Mouse (Mus musculus): Measurements from ENCODE around the gene Nop56. TPM values are rescaled to one million over a fixed set of nuclear protein-coding genes. Genes with fewer than 3 reads are reported as not detected.

Nop56 gene
- 10 to 100 TPM; 24.8 to 32.5 TPM for total RNA-seq (2021)
- long read RNA-seq, experiment 1, transcript Nop56-202 (12 exons, 1,877 nt) = major isoform, 11 of 15 reads
- long read RNA-seq, experiment 1, partial matches to known transcripts = 2 of 15 reads
- long read RNA-seq, experiment 1, other reads (novel, unspliced or antisense) = 2 of 15 reads
- long read RNA-seq, experiment 2, transcript Nop56-202 (12 exons, 1,877 nt) = major isoform, 23 of 34 reads
- long read RNA-seq, experiment 2, partial matches to known transcripts = 5 of 34 reads
- long read RNA-seq, experiment 2, other reads (novel, unspliced or antisense) = 5 of 34 reads

DNA sequence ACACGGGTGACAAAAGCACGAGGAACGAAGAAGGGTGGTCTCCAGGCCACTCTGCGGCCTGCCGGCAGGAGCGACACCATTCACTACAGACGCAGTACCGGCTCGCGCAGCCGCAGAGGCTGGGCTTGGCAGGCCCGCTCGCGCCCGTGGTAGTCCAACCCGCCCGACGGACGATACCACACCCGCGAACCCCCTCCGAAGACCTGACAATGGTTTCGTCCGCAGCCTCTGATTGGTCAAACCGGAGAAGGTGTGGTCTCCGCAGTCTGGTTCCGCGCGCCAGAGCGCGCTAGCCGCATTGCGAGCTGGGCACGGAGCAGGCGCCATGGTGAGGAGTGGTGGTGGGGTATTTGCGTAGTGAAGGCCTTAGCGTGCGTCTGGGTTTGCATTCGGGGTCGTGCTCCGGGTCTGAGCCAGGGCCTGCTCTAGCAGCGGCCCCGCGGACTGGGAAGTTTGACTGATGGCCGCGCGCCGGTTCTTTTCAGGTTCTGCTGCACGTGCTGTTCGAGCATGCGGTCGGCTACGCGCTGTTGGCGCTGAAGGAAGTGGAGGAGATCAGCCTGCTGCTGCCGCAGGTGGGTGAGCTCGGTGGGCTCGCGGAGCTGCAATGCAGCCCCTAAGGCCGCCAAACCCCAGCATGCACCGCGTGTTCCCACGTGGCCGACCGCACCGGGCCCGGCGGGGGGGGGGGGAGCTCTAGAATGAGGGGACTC lies at the start of gene Nop56:
TSS of gene Nop56 (plus strand) at position 282 of the 713 bp plus-strand sequence.
- DNase-seq = peak; percentile 98 to 100
- intact Hi-C loops (cut with DNase I) = loop anchor here (10.0 kb wide), 1 partner anchor 470 kb away; the partner anchor contains the start of gene Stk35

DNA sequence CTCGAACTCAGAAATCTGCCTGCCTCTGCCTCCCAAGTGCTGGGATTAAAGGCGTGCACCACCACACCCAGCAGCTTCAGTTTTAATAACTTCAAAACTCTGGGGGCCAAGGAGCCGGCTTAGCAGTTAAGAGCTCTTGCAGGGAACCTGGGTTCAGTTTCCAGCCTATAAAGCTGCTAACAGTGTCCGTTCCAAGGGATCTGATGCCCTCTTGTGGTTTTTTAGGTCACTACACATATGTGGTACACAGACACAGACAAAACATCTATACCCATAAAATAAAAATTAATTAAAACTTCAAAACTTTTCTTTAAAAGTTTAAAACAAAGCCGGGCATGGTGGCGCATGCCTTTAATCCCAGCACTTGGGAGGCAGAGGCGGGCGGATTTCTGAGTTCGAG lies 27.3 kb upstream of the Nop56 start:
- intact Hi-C loops (cut with DNase I) = loop anchor here (5.0 to 10.0 kb wide), 2 partner anchors 175 to 342 kb away; no protein-coding TSS in a partner anchor
- no peak for DNase-seq

DNA sequence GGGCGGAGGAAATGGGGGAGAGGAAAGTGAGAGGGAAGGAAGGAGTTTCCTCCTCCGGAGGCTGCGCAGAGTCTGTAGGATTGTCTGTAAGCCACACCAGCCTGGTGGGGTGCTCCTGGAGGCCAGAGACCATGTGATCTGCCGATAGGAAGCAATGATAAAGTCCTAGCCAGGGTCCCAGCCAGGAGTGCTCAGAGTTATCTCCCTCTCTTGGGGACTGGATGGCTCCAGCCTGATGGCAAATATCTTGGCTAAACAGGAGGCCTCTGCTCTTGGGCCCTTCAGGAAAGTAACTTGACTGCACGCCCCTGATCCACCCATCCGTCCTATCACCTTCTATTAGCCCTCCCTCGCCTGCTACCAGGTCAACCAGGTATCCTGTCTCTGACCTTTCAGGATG lies 26.0 kb upstream of the Nop56 start:
- no peak for DNase-seq
- intact Hi-C loops (cut with DNase I) = loop anchor here (5.0 to 10.0 kb wide), 2 partner anchors 176 to 343 kb away; no protein-coding TSS in a partner anchor

DNA sequence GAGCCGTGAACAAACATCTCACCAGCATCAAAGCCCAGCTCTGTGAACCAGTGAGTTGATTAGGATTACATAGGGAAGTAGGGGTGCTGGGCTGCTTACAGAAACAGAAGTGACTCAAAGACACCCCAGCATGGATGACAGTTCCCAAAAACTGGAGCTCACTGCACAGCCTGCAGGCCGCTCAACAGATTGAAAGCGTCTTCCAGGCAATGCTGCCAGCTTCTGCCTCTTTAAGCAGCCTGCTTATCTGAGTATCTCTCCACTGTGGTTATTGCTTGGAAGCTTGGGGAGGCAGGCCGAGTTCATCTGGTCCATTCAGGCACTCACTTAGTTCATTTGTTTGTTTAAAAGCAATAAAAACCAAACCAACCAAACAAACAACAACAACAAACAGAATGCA lies 17.5 kb upstream of the Nop56 start:
- DNase-seq = no peak
- intact Hi-C loops (cut with DNase I) = no loop called here

DNA sequence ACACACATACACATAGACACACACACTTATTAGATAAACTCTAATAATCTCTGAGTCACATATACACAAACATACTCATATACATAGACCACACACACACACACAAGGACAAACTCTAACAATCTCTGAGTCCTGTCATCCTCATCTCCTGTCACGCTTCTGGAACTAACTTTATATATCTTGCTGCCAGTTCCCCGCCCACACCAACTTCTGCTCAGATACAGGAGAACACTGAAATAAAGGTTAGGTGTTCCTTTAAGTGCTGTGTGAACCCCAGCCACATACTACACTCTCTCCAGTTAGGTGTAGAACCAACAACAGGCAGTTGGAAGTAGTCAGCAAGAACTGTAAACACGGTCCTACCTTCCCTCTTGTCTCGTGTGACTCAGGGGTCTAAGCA lies 13.4 kb upstream of the Nop56 start:
- intact Hi-C loops (cut with DNase I) = no loop called here
- no peak for DNase-seq

DNA sequence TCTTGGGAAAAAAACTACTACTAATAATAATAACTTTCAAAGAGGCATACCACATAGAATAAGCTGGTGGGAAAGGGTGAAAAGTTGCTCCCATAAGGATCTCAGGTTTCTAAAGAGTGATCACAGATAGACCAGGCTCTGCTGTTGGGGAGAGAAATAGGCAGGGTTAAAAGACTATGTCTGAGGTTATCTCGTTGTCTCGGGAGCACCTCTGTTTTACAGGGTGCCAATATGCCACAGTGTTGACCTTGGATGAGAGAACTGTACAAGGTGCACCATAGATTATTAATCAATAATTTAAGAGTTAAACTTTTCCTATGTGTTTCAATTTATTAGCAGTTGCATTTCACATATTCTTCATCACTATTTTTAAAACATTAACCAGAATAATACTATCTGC lies 12.3 kb upstream of the Nop56 start:
- intact Hi-C loops (cut with DNase I) = no loop called here
- no peak for DNase-seq

DNA sequence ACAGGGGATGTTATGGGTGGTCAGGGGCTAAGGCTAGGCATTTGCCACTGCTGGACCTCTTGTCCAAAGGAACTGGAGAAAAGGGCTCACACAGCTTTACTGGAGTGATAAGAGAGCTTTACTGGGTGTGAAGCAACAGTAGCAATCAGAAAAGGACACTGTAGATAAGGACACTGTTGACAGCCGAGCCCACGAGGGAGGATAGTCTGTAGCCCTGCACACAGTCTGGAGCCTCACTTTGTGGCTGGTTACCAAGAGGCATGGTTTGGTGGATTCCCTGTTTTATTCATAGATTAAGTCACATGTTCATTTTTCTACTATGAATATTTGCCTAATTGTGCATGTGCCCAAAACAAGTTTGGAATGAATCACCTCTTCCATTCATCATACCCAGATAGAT lies 11.8 kb upstream of the Nop56 start:
- no peak for DNase-seq
- intact Hi-C loops (cut with DNase I) = no loop called here

DNA sequence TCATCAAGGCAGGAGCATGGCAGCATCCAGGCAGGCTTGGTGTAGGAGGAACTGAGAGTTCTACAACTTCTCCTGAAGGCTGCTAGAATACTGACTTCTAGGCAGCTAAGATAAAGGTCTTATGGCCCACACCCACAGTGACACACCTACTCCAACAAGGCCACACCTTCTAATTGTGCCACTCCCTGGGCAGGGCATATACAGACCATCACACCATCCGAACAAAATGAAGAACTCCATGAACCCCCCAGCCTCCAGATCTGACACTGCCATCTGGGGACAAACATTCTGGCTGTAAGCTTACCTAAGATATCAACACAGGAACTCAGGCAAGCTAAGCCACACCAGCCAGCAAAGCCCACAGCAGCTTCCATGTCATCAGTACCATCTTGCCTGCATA lies 8.7 kb upstream of the Nop56 start:
- no peak for DNase-seq
- intact Hi-C loops (cut with DNase I) = no loop called here

DNA sequence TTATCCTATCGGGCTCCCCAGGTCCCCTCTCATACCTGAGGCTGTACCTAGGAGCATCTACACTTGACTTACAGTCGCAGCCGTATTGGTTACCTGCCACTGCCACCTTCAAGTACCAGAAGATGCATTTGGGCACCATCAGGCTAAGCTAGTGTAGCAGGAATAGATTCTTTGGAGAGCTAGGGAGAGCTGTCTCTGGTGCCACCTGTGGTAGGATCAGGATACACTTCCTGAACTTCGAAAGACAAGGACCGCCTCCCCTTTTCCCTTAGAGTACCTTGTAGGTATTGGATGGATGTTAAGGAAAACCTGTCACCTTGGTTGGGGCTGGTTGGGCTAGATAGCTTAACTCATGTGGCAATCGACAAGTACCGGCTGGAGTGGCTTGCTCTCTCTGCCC lies 6.2 kb upstream of the Nop56 start:
- DNase-seq = no peak
- intact Hi-C loops (cut with DNase I) = no loop called here

DNA sequence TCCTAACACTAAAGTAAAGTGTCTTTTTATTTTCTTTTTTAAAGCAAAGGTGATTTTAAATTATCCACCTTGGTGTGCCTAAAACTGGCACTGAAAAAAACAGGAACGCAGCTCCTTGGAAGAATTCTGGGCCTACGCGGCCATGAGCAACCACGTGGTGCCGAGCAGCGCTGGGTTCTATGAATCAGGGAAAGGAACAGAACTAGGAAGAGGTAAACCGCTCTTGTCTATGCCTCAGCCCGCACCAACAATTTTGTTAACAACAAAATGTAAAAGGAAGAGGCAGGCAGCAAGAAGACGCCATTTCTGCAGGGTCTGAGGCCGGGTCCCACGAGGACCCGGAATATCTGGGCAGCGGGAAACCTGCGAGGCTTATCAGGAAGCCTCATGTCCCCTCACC lies 498 bp upstream of the Nop56 start:
- intact Hi-C loops (cut with DNase I) = loop anchor here (10.0 kb wide), 1 partner anchor 469 kb away; the partner anchor contains the start of gene Stk35
- no peak for DNase-seq

DNA sequence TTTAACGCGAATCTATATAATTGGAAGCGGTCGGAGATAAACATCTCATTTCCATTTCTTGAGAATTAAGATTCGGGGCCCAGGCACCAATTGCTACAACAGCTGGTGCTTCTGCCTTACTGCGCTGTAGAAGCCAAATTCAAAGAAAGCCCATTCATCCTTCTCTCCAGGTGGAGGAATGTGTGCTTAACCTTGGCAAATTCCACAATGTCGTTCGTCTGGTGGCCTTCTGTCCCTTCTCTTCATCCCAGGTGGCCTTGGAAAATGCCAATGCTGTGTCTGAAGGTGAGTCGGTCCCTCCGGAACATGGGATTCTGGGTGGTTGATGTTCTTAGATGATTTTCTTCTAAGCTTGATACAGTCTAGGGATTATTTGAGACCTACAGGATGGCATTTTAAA lies 632 bp downstream of the Nop56 start:
- no peak for DNase-seq
- intact Hi-C loops (cut with DNase I) = loop anchor here (5.0 to 10.0 kb wide), 2 partner anchors 98 to 470 kb away; partner anchors contain the start of genes Snrpb and Stk35

DNA sequence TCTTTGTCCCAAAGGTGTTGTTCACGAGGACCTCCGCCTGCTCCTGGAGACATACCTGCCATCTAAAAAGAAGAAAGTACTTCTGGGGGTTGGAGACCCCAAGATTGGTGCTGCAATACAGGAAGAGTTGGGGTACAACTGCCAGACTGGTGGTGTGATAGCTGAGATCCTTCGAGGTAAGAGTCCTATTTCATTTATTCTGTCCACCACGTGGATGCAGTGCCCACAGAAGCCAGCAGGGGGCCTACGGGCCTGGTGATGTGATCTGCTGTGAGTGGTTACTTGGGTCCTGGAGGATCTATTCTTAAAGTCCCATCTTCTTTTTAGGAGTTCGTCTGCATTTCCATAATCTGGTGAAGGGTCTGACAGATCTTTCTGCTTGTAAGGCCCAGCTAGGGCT lies 1.4 kb downstream of the Nop56 start:
- intact Hi-C loops (cut with DNase I) = loop anchor here (5.0 to 10.0 kb wide), 2 partner anchors 98 to 471 kb away; partner anchors contain the start of genes Snrpb and Stk35
- no peak for DNase-seq

DNA sequence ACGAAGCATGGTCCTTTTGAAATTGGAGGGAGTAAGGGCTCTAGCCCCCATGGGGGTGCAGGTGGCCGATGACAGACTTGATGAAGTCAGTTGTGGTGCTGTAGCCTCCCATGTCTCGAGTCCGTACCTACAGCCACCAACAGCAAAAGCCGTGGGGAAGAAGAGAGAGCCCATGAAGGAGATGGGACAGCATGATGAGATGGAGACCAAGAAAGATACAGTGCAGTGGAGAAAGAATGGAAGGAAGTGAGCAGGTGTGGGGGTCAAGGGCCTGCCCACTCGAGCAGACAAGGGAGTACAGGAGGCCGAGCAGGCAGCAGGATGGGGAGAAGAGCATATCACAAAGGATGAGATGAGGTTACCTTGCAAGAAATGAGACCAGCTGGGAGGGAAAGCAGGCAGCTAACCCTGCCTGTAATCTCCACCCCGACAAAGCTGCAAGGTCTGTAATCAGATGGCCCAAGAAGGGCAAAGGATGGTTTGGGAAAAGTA lies 5.4 kb downstream of the Nop56 start:
- DNase-seq = no peak
- intact Hi-C loops (cut with DNase I) = loop anchor here (5.0 to 10.0 kb wide), 2 partner anchors 102 to 475 kb away; partner anchors contain the start of genes Snrpb and Stk35

DNA sequence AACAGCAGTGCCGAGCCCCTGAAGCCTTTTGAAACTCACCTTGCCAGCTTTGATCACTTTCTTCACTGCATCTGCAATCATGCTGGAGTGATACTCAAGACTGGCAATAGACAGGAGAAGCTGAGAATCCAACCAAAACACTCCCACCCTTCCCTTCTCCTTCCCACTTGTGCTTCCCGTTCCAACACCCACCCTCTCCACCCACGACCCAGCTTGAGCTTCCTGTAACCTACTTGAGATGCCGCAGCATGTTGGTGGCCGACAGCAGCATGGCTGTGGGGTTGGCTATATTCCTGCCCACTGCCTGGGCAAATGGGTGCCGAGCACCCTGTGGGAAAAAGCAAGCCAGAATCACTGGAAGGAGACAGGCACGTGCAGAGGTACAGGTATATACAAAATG lies 6.0 kb downstream of the Nop56 start:
- intact Hi-C loops (cut with DNase I) = no loop called here
- DNase-seq = no peak

DNA sequence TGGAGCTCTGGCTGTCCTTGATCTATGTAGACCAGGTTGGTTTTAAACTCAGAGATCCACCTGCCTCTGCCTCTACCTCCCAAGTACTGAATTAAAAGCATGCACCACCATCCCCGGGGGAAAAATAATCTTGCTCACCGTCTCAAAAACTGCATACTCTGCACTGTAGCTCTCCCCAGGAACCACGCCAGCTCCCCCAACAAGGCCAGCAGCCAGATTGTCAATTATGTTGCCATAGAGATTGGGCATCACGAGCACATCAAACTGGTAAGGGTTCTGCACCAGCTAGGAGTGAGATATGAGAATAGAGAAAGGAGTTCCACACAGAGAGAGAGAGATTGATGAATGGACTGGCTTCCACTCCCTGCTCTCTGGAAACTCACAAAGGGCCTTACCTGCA lies 6.6 kb downstream of the Nop56 start:
- no peak for DNase-seq

DNA sequence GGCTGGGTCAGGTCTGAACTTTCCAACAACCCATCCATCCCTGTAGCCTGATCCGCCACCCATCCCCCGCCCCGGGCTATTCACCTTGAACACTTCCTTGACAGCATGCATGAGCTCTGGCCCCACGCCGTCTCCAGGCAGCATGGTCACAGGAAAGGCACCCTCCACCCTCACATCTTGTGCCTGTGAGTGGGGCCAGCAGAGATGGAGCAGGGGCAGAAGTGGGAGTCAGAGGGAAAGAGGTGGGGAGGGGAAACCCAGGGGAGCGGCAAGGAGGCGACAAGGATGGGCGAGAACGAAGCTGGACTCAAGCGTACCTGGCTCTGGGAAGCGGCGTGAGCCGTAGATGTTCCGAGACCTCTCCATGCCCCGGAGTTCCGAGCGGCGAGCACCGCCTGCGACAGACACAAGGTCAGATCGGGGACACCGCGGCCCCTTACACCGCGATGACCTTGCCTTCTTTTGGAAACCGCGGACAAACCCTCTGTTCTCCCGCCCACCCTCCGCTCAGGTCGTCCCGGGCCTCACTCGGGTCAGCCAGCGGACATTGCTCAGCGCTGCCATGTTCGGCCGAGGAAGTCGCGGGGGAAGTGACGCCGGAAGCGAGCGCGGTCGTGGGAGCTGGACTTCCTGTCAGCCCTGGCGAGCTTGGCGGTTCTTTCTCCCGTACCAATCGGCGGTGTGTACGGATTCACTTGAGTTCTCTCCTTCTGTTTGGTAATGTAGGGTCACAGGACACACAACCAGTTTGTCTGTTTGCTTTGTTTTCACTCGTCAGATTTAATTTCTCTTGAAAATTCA lies 9.8 kb downstream of the Nop56 start, which contains the start of gene Idh3b:
TSS of gene Idh3b (minus strand) at position 694 of the 801 bp plus-strand sequence.
- DNase-seq = peak; percentile 80 to 81
- intact Hi-C loops (cut with DNase I) = no loop called here

More for the DNA sequence above, 6.6 kb downstream of the Nop56 start:
- intact Hi-C loops (cut with DNase I) = no loop called here

DNA sequence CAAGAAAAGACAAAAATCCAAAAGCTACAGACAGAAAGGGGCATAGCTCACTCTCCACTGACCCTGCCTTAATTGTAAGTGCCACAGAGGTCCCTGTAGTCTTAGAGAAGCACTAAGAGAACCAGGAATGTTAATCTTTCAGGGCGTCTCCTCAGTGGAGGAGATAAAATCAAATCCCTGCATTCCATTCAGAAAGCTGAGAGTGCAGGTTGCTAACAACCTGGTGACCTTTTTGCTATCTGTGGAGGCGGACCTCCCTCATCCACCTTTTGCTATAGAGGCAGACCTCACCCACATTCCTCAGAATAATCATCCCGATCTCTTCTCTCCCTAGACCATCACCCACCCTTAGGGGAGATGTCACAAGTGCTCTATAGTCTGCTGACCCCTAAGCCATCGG lies 14.9 kb downstream of the Nop56 start:
- intact Hi-C loops (cut with DNase I) = no loop called here
- DNase-seq = no peak

DNA sequence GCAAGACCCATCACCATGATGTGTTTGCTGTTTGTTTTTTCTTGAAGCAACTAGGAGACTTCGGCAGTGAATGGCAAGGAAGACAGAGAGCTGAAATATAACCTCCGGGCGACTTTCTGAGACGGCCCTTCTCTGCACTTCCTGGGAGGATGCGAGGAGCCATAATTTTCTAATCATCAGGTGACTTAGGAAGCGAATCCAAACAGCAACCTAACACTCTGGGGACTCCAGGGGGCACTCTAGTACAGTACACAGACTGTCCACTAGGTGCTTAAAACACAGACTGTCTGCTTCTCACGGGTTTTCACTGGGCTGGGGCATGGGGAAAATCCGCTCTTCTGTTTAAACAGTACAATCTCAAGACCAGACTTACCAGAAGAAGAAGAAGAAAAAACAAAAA lies 17.2 kb downstream of the Nop56 start:
- no peak for DNase-seq
- intact Hi-C loops (cut with DNase I) = loop anchor here (5.0 kb wide), 1 partner anchor 71 kb away; no protein-coding TSS in a partner anchor

DNA sequence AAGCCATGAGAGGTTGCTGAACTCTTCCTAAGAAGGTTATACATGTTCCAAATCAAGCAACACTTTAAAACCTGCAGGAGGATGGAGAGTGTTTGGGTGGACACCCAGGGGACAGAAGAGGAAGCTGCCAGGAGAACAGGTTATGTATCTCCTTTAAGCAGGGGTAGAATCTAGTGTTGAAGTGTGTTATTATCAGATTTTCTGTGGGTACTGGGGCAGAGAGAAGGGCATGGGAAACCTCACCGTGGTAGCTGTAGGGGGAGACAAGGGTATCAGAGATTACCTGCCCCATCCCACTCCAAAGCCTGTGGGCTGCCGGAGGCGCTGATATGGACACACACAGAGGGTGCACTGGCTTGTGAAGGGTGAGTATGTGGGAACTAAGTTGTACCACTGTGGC lies 18.8 kb downstream of the Nop56 start:
- DNase-seq = no peak
- intact Hi-C loops (cut with DNase I) = loop anchor here (5.0 kb wide), 1 partner anchor 69 kb away; no protein-coding TSS in a partner anchor

DNA sequence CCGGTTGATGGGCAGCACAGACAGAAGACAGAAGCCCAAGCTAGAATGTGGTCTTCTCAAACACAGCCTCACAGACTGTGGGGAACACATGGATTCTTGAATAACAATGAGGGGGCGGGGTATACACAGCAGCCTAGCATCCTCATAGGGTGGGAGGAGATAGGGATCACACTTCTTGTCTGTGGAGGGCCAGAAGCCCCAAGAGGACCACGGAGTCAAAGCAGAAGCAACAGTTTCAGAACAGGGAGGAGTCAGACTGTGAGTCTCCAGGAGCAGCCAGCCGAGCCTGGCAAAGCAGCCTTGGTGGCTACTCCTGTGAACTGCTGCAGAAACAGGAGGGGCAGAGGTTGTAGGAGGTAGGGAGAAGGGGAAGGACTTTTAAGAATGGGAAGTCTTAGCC lies 19.3 kb downstream of the Nop56 start:
- intact Hi-C loops (cut with DNase I) = loop anchor here (5.0 kb wide), 1 partner anchor 69 kb away; no protein-coding TSS in a partner anchor
- no peak for DNase-seq

All from gastrocnemius, postnatal 36 days (tissue).